Mouse (Mus musculus): Measurements from ENCODE around the gene Pvalb. TPM values are rescaled to one million over a fixed set of nuclear protein-coding genes. Genes with fewer than 3 reads are reported as not detected.

Gene Pvalb
- polyA plus RNA-seq, 1 experiment from 2014 or later: 5.0 TPM

DNA sequence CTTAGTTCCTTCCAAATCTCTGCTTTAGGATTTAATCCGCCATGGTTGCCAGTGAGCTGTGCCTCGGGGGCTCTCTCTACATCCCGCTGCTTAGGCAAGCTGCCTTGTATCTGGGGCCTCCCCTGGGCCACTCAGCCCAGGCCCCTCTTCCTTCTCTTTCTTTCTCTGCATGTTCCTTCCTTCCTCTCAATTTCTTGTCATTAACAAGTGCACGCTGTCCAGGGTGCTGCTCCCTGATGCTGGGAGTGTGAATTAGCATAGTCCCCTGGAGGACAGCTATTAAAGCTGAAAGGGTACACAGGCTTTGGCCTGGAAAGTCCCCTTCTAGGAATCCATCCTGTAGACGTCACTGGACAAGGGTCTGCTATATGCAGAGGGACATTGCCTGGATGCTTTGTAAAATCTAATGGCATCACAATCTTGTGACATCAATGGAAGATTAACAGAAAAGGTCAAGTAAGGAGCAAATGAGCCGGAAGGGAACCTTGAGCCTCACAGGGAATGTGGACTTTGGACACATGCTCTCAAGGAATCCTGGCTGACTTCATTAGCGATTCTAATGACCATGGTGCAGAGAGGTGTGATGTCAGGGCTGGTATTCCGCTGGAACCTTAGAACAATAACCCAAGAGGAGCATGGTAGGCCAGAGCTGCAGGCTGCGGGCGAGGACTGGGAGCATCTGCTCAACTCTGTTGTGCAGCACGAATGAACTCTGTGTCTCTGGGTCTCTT is 53.0 kb downstream of the Pvalb start:
- ATAC-seq (ENCODE audit: low FRiP score): no peak
- Histone ChIP-seq H3K27ac (replicated peaks) (no peak overlapping the region), H3K9ac (replicated peaks) (no peak overlapping the region), H3K36me3 (no peaks in the 10 kb centered on the region), H3K4me2 (no peak overlapping the region), H3K27me3 (replicated peaks) (no peaks in the 10 kb centered on the region), H3K9me3 (replicated peaks) (no peaks in the 10 kb centered on the region), H3K4me1 (peaks cover 11% of the 10 kb centered on the region; the same call in 1 of the 2 replicates), H3K4me3 (replicated peaks) (no peak overlapping the region)
- WGBS: 30% methylated on average over 11 of the region's 11 CpGs

DNA sequence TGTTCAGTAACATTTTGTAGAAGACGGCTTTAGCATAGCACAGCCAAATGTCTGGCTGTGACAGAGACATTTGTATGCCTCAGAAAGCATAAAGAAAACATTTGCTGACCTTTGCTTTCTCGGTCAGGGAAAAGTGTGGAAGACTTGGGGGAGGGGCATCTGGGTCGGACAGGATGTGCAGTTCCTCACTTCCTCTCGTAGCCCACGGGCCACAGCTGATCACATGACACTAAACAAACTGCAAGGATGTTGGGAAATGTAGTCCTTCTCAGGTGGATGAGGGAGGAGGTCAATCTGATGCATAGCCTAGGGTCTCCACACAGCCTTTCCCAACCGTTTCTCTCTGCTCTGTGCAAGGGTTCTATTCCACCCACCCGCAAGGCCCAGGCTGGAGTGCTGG is 57.6 kb downstream of the Pvalb start:
- no peak overlapping the region for H3K9ac ChIP-seq (replicated peaks)
- WGBS: 76% methylated on average over 7 of the region's 7 CpGs
- H3K27me3 ChIP-seq (replicated peaks): no peaks in the 10 kb centered on the region
- H3K27ac ChIP-seq (replicated peaks): no peak overlapping the region
- H3K4me3 ChIP-seq (replicated peaks): no peak overlapping the region
- H3K4me1 ChIP-seq: peaks cover 9% of the 10 kb centered on the region; the same call in 1 of the 2 replicates
- ATAC-seq (ENCODE audit: low FRiP score): no peak
- H3K4me2 ChIP-seq: no peak overlapping the region
- H3K9me3 ChIP-seq (replicated peaks): no peaks in the 10 kb centered on the region
- no peaks in the 10 kb centered on the region for H3K36me3 ChIP-seq

Other genes starting within 250 kb of the Pvalb start
- gene Foxred2, start 249.7 kb downstream of the Pvalb start, polyA plus RNA-seq (2015; fragmentation: Nextera tagmentation; extraction: Ambion mirVana): 8.4 and 9.3 TPM in 2 replicates
- gene Eif3d, start 235.6 kb downstream of the Pvalb start, polyA plus RNA-seq (2015; fragmentation: Nextera tagmentation; extraction: Ambion mirVana): 156 and 166 TPM in 2 replicates
- gene Cacng2, start 86.4 kb downstream of the Pvalb start, polyA plus RNA-seq (2015; fragmentation: Nextera tagmentation; extraction: Ambion mirVana): 15.4 and 18.9 TPM in 2 replicates
- gene Ift27, start 32.3 kb downstream of the Pvalb start, polyA plus RNA-seq (2015; fragmentation: Nextera tagmentation; extraction: Ambion mirVana): 88.4 and 99.8 TPM in 2 replicates
- 1.6 and 4.2 TPM in 2 replicates for gene Ncf4, start 38.4 kb upstream of the Pvalb start, polyA plus RNA-seq (2015; fragmentation: Nextera tagmentation; extraction: Ambion mirVana)
- gene Csf2rb2, start 99.3 kb upstream of the Pvalb start, polyA plus RNA-seq (2015; fragmentation: Nextera tagmentation; extraction: Ambion mirVana): 0.10 and 0.38 TPM in 2 replicates
- gene Csf2rb, start 119.4 kb upstream of the Pvalb start, polyA plus RNA-seq (2015; fragmentation: Nextera tagmentation; extraction: Ambion mirVana): 0.92 and 1.3 TPM in 2 replicates
- gene Tex33, start 189.5 kb upstream of the Pvalb start, polyA plus RNA-seq (2015; fragmentation: Nextera tagmentation; extraction: Ambion mirVana): not detected in 2 replicates
- gene Tst, start 199.5 kb upstream of the Pvalb start, polyA plus RNA-seq (2015; fragmentation: Nextera tagmentation; extraction: Ambion mirVana): 16.9 and 37.0 TPM in 2 replicates
- 3.2 and 3.8 TPM in 2 replicates for gene Mpst, start 200.0 kb upstream of the Pvalb start, polyA plus RNA-seq (2015; fragmentation: Nextera tagmentation; extraction: Ambion mirVana)
- gene Kctd17, start 222.2 kb upstream of the Pvalb start, polyA plus RNA-seq (2015; fragmentation: Nextera tagmentation; extraction: Ambion mirVana): 141 and 158 TPM in 2 replicates